Mouse (Mus musculus) liver, embryonic 13.5 days (tissue): ENCODE measurements around the gene Fam189a1. TPM values are rescaled to one million over a fixed set of nuclear protein-coding genes. Genes with fewer than 3 reads are reported as not detected.
A peak's percentile ranks its signal among the peaks of the same experiment; 100 is the strongest.

ENCODE experiments used
- ATAC-seq: fragments of 200-750 bp; cut with Nextera tagmentation; 2 replicates; pipeline ENCODE4 v1.8.0; 2017; ENCODE audit warnings: low read depth, mild to moderate bottlenecking, moderate number of reproducible peaks, moderate library complexity
- DNase-seq: peaks from one replicate; pipeline ENCODE4 v3.0.0; 2022
- H3K27ac ChIP-seq: fragments of 300-500 bp; sonication (generic); 2 replicates; pipeline ENCODE4 v1.5.1; 2015; ENCODE audit warnings: moderate library complexity, mild to moderate bottlenecking, inconsistent platforms
- H3K27me3 ChIP-seq: fragments of 300-500 bp; sonication (generic); 2 replicates; pipeline ENCODE4 v1.6.1; 2015; ENCODE audit warnings: mild to moderate bottlenecking, inconsistent platforms
- H3K36me3 ChIP-seq: fragments of 300-500 bp; sonication (generic); 2 replicates; pipeline ENCODE4 v1.6.1; 2015; ENCODE audit warnings: mild to moderate bottlenecking, inconsistent platforms
- H3K4me1 ChIP-seq: fragments of 300-500 bp; sonication (generic); replicated peaks from 2 replicates; pipeline ENCODE4 v1.6.1; 2015; ENCODE audit warnings: inconsistent platforms
- H3K4me2 ChIP-seq: fragments of 300-500 bp; sonication (generic); 2 replicates; pipeline ENCODE4 v1.6.1; 2015; ENCODE audit warnings: inconsistent platforms, mild to moderate bottlenecking, moderate library complexity
- H3K4me3 ChIP-seq: fragments of 300-500 bp; sonication (generic); replicated peaks from 2 replicates; pipeline ENCODE4 v1.5.1; 2015; ENCODE audit warnings: mild to moderate bottlenecking, inconsistent platforms
- H3K9ac ChIP-seq: fragments of 300-500 bp; sonication (generic); 2 replicates; pipeline ENCODE4 v1.6.1; 2015; ENCODE audit warnings: mild to moderate bottlenecking, inconsistent platforms
- H3K9me3 ChIP-seq: fragments of 300-500 bp; sonication (generic); replicated peaks from 2 replicates; pipeline ENCODE4 v1.6.1; 2016; ENCODE audit warnings: inconsistent platforms
- WGBS: fragments of 180-500 bp; shearing (Covaris S2); methylation state at CpG from one replicate; pipeline ENCODE4 v1.1.7; 2015; ENCODE audit not compliant: insufficient replicate concordance; 5-methylcytosine and 5-hydroxymethylcytosine counted together
- polyA plus RNA-seq: library from polyadenylated mRNA; unstranded; fragments of >200 nt; fragmentation: Nextera tagmentation; extraction: Ambion mirVana; gene quantifications from 2 replicates; pipeline ENCODE4 v1.2.1, GENCODE M21; 2015

Gene Fam189a1
- polyA plus RNA-seq, 1 experiment from 2014 or later: not detected

- no peak overlapping the region for H3K27ac ChIP-seq
- no peaks in the 10 kb centered on the region for H3K4me1 ChIP-seq
- H3K9me3 ChIP-seq: no peaks in the 10 kb centered on the region
- ATAC-seq: no peak
- DNase-seq: peak; percentile 10
- H3K36me3 ChIP-seq: no peaks in the 10 kb centered on the region
- 27% methylated on average over 8 of the region's 8 CpGs for WGBS
- no peak overlapping the region for H3K4me3 ChIP-seq
- no peaks in the 10 kb centered on the region for H3K27me3 ChIP-seq
- no peak overlapping the region for H3K4me2 ChIP-seq
- H3K9ac ChIP-seq: no peak overlapping the region
Measured at GRCm38 (mm10) chr7:64741333-64742307, 414.8 kb downstream of the Fam189a1 start.

- no peaks in the 10 kb centered on the region for H3K9me3 ChIP-seq
- WGBS: 67% methylated on average over 11 of the region's 11 CpGs
- no peak overlapping the region for H3K9ac ChIP-seq
- H3K4me3 ChIP-seq: no peak overlapping the region
- H3K36me3 ChIP-seq: no peaks in the 10 kb centered on the region
- no peaks in the 10 kb centered on the region for H3K4me1 ChIP-seq
- DNase-seq (no peak), ATAC-seq (no peak)
- no peak overlapping the region for H3K27ac ChIP-seq
- H3K4me2 ChIP-seq: no peak overlapping the region
- no peaks in the 10 kb centered on the region for H3K27me3 ChIP-seq
Measured at GRCm38 (mm10) chr7:64739131-64739530, 417.2 kb downstream of the Fam189a1 start.

DNA sequence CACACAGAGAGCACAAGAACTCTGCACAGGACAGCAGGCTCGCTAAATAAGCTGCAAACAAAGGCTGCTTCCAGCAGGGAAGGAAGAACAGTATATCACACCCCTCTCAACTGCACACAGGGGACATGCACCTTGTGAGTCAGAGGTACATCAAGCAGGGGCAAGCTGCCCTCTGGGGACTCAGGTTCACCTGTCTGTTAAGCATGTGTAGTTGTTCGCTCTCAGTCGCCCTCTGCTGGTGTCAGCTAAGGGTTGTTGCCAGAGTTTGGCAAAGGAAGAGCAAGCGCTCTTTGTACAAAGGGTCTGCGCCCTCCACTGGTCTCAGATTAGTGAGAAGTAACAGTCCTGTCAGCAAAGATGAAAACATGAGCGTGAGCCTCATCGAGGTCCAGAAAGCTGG lies 426.6 kb downstream of the Fam189a1 start:
- no peak overlapping the region for H3K4me3 ChIP-seq
- no peak overlapping the region for H3K9ac ChIP-seq
- no peaks in the 10 kb centered on the region for H3K36me3 ChIP-seq
- H3K27ac ChIP-seq: no peak overlapping the region
- H3K27me3 ChIP-seq: no peaks in the 10 kb centered on the region
- 25% methylated on average over 7 of the region's 7 CpGs for whole genome bisulfite sequencing
- DNase-seq (no peak), ATAC-seq (no peak)
- H3K9me3 ChIP-seq: no peaks in the 10 kb centered on the region
- no peak overlapping the region for H3K4me2 ChIP-seq
- no peaks in the 10 kb centered on the region for H3K4me1 ChIP-seq

DNA sequence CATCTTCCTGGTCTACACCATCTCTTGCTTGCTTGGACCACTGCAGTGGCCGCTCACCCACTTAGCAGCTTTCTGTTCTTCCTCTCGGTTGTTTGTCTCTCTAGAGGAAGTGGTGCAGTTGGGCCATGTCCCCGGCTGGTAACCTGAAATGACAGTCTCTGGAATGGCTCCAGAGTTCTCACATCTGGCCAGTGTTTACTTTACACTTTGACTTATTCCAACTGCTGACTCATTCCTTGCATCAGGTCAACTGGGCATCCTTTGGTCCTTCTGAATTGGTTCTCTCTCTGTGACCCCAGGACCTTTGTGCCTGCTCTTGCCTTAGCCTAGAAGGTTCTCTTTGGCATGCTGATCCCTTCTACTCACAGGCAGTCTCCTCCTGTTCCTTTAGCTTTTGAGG lies 427.6 kb downstream of the Fam189a1 start:
- DNase-seq: no peak
- 40% methylated on average over 3 of the region's 3 CpGs for WGBS
- H3K27me3 ChIP-seq: no peaks in the 10 kb centered on the region

GRCm38 (mm10) chr7:64728181-64728591 lies 428.2 kb downstream of the Fam189a1 start:
- H3K36me3 ChIP-seq: no peaks in the 10 kb centered on the region
- no peaks in the 10 kb centered on the region for H3K4me1 ChIP-seq
- H3K9ac ChIP-seq: no peak overlapping the region
- H3K9me3 ChIP-seq: no peaks in the 10 kb centered on the region
- H3K4me3 ChIP-seq: no peak overlapping the region
- WGBS: 52% methylated on average over 5 of the region's 5 CpGs
- no peak overlapping the region for H3K27ac ChIP-seq
- H3K27me3 ChIP-seq: no peaks in the 10 kb centered on the region
- ATAC-seq (no peak), DNase-seq (no peak)
- H3K4me2 ChIP-seq: no peak overlapping the region

More for the DNA sequence above, 427.6 kb downstream of the Fam189a1 start:
- no peak overlapping the region for H3K9ac ChIP-seq
- H3K27ac ChIP-seq: no peak overlapping the region
- H3K36me3 ChIP-seq: no peaks in the 10 kb centered on the region
- H3K4me3 ChIP-seq: no peak overlapping the region
- no peaks in the 10 kb centered on the region for H3K4me1 ChIP-seq
- ATAC-seq: no peak
- H3K9me3 ChIP-seq: no peaks in the 10 kb centered on the region
- H3K4me2 ChIP-seq: no peak overlapping the region

- Histone ChIP-seq H3K9me3 (no peaks in the 10 kb centered on the region), H3K27me3 (no peaks in the 10 kb centered on the region)
- 56% methylated on average over 6 of the region's 6 CpGs for WGBS
Measured at GRCm38 (mm10) chr7:64725967-64726695, 430.2 kb downstream of the Fam189a1 start.

GRCm38 (mm10) chr7:64724409-64724808 lies 432.0 kb downstream of the Fam189a1 start:
- no peak for ATAC-seq
- WGBS: 71% methylated on average over 1 of the region's 1 CpGs

More at GRCm38 (mm10) chr7:64725967-64726695, 430.2 kb downstream of the Fam189a1 start:
- ATAC-seq: no peak
- H3K4me3 ChIP-seq: no peak overlapping the region
- no peak for DNase-seq
- H3K36me3 ChIP-seq: no peaks in the 10 kb centered on the region
- H3K9ac ChIP-seq: no peak overlapping the region
- H3K27ac ChIP-seq: no peak overlapping the region
- H3K4me1 ChIP-seq: no peaks in the 10 kb centered on the region
- H3K4me2 ChIP-seq: no peak overlapping the region

GRCm38 (mm10) chr7:64723313-64723712 lies 433.1 kb downstream of the Fam189a1 start:
- Histone ChIP-seq H3K36me3 (no peaks in the 10 kb centered on the region), H3K4me3 (no peak overlapping the region), H3K9ac (no peak overlapping the region), H3K27ac (no peak overlapping the region), H3K27me3 (no peaks in the 10 kb centered on the region), H3K4me2 (no peak overlapping the region), H3K4me1 (no peaks in the 10 kb centered on the region), H3K9me3 (no peaks in the 10 kb centered on the region)
- DNase-seq (no peak), ATAC-seq (no peak)
- 52% methylated on average over 3 of the region's 3 CpGs for WGBS

More at GRCm38 (mm10) chr7:64724409-64724808, 432.0 kb downstream of the Fam189a1 start:
- Histone ChIP-seq H3K36me3 (no peaks in the 10 kb centered on the region), H3K4me3 (no peak overlapping the region), H3K4me2 (no peak overlapping the region), H3K4me1 (no peaks in the 10 kb centered on the region), H3K27ac (no peak overlapping the region), H3K9ac (no peak overlapping the region), H3K27me3 (no peaks in the 10 kb centered on the region), H3K9me3 (no peaks in the 10 kb centered on the region)
- no peak for DNase-seq

GRCm38 (mm10) chr7:64716286-64716685 lies 440.1 kb downstream of the Fam189a1 start:
- H3K4me1 ChIP-seq: no peaks in the 10 kb centered on the region
- H3K4me2 ChIP-seq: no peak overlapping the region
- H3K27ac ChIP-seq: no peak overlapping the region
- 61% methylated on average over 2 of the region's 2 CpGs for WGBS
- H3K9me3 ChIP-seq: no peaks in the 10 kb centered on the region
- no peak overlapping the region for H3K4me3 ChIP-seq
- ATAC-seq: no peak
- H3K36me3 ChIP-seq: no peaks in the 10 kb centered on the region
- H3K9ac ChIP-seq: no peak overlapping the region
- DNase-seq: no peak
- no peaks in the 10 kb centered on the region for H3K27me3 ChIP-seq

- no peak overlapping the region for H3K4me3 ChIP-seq
- no peaks in the 10 kb centered on the region for H3K4me1 ChIP-seq
- ATAC-seq: no peak
- H3K36me3 ChIP-seq: no peaks in the 10 kb centered on the region
- H3K4me2 ChIP-seq: no peak overlapping the region
- 72% methylated on average over 13 of the region's 13 CpGs for WGBS
- no peak overlapping the region for H3K27ac ChIP-seq
- no peak for DNase-seq
- no peak overlapping the region for H3K9ac ChIP-seq
- H3K27me3 ChIP-seq: no peaks in the 10 kb centered on the region
- no peaks in the 10 kb centered on the region; the same call in 1 of the 2 replicates for H3K9me3 ChIP-seq
Measured at GRCm38 (mm10) chr7:64709520-64710262, 446.7 kb downstream of the Fam189a1 start.

GRCm38 (mm10) chr7:64708176-64708575 lies 448.2 kb downstream of the Fam189a1 start:
- DNase-seq: no peak
- Histone ChIP-seq H3K9ac (no peak overlapping the region), H3K4me2 (no peak overlapping the region), H3K27me3 (no peaks in the 10 kb centered on the region), H3K27ac (no peak overlapping the region), H3K4me3 (no peak overlapping the region), H3K4me1 (no peaks in the 10 kb centered on the region), H3K9me3 (no peaks in the 10 kb centered on the region; the same call in 1 of the 2 replicates), H3K36me3 (no peaks in the 10 kb centered on the region)
- 61% methylated on average over 4 of the region's 4 CpGs for WGBS
- ATAC-seq: no peak
